Mouse (Mus musculus) ES-Bruce4 (cell line): Measurements from ENCODE around the gene Gm45140. TPM values are rescaled to one million over a fixed set of nuclear protein-coding genes. Genes with fewer than 3 reads are reported as not detected.

Experiments
- H3K27ac ChIP-seq: 2 replicates; pipeline ENCODE4 v1.5.1; 2012; ENCODE audit warnings: low read length, inconsistent platforms; ENCODE audit not compliant: insufficient read depth
- H3K27me3 ChIP-seq: 2 replicates; pipeline ENCODE4 v1.6.1; 2012; ENCODE audit warnings: mild to moderate bottlenecking, low read length, inconsistent platforms; ENCODE audit not compliant: control insufficient read depth, poor library complexity, insufficient read depth, severe bottlenecking
- H3K36me3 ChIP-seq: 2 replicates; pipeline ENCODE4 v1.6.1; 2012; ENCODE audit warnings: inconsistent platforms, mild to moderate bottlenecking, low read length, moderate library complexity; ENCODE audit not compliant: control insufficient read depth, poor library complexity, insufficient read depth, severe bottlenecking
- H3K4me1 ChIP-seq: one replicate; pipeline ENCODE4 v1.8.1; 2011; ENCODE audit warnings: low read length; ENCODE audit not compliant: control insufficient read depth, insufficient read depth
- H3K4me3 ChIP-seq: 2 replicates; pipeline ENCODE4 v1.5.1; 2011; ENCODE audit warnings: low read depth, mild to moderate bottlenecking, low read length
- H3K9ac ChIP-seq: 2 replicates; pipeline ENCODE4 v1.6.1; 2012; ENCODE audit warnings: low read depth, mild to moderate bottlenecking, inconsistent platforms; ENCODE audit not compliant: poor library complexity, severe bottlenecking
- H3K9me3 ChIP-seq: replicated peaks from 2 replicates; pipeline ENCODE4 v1.6.1; 2012; ENCODE audit warnings: mild to moderate bottlenecking, low read length, inconsistent platforms; ENCODE audit not compliant: control insufficient read depth, poor library complexity, insufficient read depth, severe bottlenecking
- CTCF ChIP-seq: IDR thresholded peaks from one replicate; pipeline ENCODE4 v1.8.1; 2011; ENCODE audit warnings: low read depth, low read length
- EP300 ChIP-seq: IDR thresholded peaks from 2 replicates; pipeline ENCODE4 v1.6.1; 2011; ENCODE audit warnings: low read depth, low read length; ENCODE audit not compliant: insufficient read depth
- POLR2A ChIP-seq: IDR thresholded peaks from one replicate; pipeline ENCODE4 v1.8.1; 2011; ENCODE audit warnings: low read length; ENCODE audit not compliant: insufficient read depth
- polyA plus RNA-seq: library from polyadenylated mRNA; stranded (reverse); fragments of >200 nt; gene quantifications from 2 replicates; pipeline ENCODE4 v1.2.4, GENCODE M21; 2011; ENCODE audit warnings: low read depth; ENCODE audit not compliant: missing spikeins, insufficient read depth, insufficient read length

Gene Gm45140
- polyA plus RNA-seq, 1 experiment, result 3.6 TPM

DNA sequence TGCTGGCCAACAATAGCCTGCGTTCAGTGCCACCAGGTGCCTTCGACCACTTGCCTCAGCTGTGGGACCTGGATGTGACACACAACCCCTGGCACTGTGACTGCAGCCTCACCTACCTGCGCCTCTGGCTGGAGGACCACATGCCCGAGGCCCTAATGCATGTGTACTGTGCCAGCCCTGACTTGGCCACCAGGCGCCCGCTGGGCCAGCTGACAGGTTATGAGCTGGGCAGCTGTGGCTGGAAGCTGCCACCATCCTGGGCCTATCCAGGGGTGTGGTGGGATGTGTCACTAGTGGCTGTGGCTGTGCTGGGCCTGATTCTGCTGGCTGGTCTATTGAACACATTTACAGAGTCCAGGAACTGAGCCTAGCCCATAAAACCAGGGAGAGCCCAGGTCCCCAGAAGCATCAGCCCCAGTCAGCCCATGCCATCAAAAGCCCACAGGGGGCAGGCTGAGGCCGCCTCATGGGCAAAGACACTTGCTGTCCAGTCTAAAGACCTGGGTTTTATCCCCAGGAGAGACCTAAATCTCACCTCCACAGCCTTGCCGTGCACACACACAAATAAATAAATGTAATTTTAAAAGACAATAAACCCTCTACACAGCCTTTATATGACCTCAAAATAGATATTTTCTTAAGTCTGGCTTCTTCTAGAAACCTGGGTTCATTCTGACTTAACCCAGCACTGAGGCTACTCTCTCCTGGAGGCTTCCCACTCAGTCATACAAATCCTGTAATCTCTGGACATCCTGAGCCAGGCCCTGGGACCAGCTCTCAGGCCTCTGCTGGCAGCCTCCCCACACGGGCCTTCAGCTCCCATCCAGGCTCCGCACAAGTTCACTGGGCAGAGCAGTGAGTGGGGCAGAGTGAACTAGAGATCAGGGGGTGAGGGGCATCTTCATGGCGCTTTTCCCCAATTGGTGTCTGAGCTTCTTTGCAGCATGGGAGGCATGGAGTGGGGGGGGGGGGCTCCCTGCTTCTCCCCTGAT, 56.1 kb downstream of the Gm45140 start:
- H3K4me3 ChIP-seq, result no peak overlapping the region
- no peaks in the 10 kb centered on the region for H3K4me1 ChIP-seq
- H3K9ac ChIP-seq, result no peak overlapping the region
- no peak overlapping the region for H3K27ac ChIP-seq
- H3K27me3 ChIP-seq, result no peaks in the 10 kb centered on the region
- no peaks in the 10 kb centered on the region for H3K36me3 ChIP-seq
- no peaks in the 10 kb centered on the region for H3K9me3 ChIP-seq
- TF ChIP-seq POLR2A, result no peak
- no peak for TF ChIP-seq EP300
- no peak for TF ChIP-seq CTCF

DNA sequence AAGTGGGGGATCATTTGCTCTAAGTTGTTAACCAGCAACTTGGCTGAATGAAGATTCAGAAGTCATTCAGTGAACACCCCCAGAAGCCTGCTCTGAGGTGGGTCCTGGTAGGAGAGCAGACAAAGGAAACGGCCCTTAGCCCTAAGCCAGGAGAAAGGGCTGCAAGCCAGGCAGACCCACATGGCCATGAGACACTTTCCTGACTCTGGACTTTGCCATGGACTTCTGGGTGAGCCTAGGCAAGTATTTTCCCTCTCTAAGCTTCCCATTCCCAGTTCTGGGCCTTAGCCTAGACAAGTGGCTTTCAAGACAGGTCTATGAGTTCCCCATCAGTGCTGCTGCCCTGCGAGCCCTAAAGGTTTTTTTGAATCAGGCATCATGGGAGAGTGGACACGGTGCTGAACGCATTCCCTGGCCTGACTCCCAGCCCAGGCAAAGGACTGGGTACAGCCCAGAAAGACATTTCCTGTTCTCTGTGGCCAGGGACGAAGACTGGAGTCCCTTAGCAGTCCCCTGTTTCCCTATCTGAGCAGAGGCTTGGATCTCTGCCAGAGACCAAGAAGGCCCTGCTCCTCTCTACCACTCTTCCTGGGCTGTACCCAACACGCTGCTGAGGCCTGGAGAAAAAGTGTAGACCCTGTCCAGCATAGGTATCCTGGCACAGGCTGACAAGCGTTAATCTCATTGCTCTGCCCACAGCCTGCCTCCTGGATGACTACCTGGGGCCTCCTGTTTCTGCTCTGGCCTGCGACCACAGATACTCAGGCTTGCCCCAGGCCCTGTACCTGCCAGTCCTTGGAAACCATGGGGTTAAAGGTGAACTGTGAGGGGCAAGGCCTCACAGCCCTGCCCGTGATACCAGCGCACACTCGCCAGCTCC, 57.1 kb downstream of the Gm45140 start:
- H3K4me1 ChIP-seq, result no peaks in the 10 kb centered on the region
- no peaks in the 10 kb centered on the region for H3K36me3 ChIP-seq
- TF ChIP-seq POLR2A (no peak), EP300 (no peak), CTCF (no peak)
- H3K9ac ChIP-seq, result no peak overlapping the region
- H3K9me3 ChIP-seq, result no peaks in the 10 kb centered on the region
- H3K27me3 ChIP-seq, result no peaks in the 10 kb centered on the region
- no peak overlapping the region for H3K27ac ChIP-seq
- no peak overlapping the region for H3K4me3 ChIP-seq

DNA sequence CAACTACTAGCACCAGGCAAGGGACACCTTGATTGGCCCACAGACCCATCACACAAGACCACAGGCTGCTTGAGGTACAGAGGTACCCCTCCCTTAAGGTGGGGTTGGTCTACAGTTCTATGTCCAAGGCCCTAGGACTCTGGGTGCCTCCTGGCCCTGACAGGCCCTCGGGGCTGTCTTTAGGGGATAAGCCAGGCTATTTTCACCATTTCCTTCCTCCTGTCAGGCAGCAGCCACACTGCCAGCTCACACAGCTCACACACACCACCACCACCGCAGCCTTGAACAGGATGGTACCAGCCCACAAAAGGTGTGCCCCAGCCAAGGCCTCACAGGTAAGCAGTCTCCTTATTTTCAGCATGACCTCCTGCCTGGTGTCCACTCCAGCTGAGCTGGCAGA, 57.8 kb downstream of the Gm45140 start, which contains the start of gene Gp9:
Gp9 (plus strand) TSS at position 231 of the 400 bp plus-strand sequence.
- no peak within 1 kb of the TSS for H3K9ac ChIP-seq
- no peaks in the 10 kb centered on the region for H3K27me3 ChIP-seq
- no peak for TF ChIP-seq POLR2A
- TF ChIP-seq EP300, result no peak
- TF ChIP-seq CTCF, result no peak
- no peaks in the 10 kb centered on the region for H3K4me1 ChIP-seq
- no peaks in the 10 kb centered on the region for H3K9me3 ChIP-seq
- H3K36me3 ChIP-seq, result no peaks in the 10 kb centered on the region
- H3K27ac ChIP-seq, result no peak within 1 kb of the TSS
- H3K4me3 ChIP-seq, result no peak within 1 kb of the TSS

DNA sequence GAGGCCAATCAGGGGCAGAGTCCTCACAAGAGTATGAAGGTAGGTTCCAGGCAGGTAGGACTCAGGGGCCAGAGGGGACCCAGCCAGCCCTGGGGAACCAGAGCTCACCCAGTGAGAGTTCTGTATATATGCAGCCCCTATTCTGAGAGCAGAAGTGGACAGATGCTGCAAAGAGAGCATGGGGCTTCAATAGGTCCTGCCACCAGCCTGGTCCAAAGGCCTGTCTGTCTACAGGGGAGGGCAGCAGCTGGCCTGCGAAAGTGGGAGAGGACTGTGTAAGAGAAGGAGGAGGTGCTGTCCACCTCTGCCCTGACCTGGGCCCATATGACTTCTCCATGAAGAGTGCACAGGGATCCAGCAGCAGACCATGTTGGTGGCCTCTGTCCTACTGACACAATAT, 58.9 kb downstream of the Gm45140 start:
- TF ChIP-seq CTCF (no peak), POLR2A (no peak)
- no peaks in the 10 kb centered on the region for H3K27me3 ChIP-seq
- no peak overlapping the region for H3K27ac ChIP-seq
- H3K36me3 ChIP-seq, result no peaks in the 10 kb centered on the region
- H3K9me3 ChIP-seq, result no peaks in the 10 kb centered on the region
- H3K4me3 ChIP-seq, result no peak overlapping the region
- no peak overlapping the region for H3K9ac ChIP-seq
- no peaks in the 10 kb centered on the region for H3K4me1 ChIP-seq

DNA sequence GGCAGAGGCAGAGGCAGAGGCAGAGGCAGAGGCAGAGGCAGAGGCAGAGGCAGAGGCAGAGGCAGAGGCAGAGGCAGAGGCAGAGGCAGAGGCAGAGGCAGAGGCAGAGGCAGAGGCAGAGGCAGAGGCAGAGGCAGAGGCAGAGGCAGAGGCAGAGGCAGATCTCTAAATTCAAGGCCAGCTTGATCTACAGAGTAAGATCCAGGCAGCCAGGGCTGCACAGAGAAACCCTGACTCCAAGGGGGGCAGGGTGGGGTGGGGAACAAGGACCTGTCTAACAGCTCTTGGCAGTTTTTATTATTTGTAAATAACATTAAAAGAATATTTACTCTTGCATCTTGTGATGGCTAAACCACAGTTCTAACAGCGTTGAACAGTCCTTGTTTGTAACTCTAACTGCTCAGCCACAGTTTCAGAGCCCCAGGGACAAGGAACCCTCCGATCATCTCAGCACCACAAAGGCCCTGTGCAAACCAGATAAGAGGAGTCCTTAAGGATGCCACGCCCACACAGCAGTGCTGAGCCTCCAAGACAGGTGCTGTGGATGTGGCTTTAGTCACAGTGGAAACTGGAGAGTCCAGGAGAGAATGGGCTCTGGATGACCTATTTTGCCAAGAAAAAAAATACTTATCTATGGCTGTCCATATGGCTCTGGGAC, 59.9 kb downstream of the Gm45140 start:
- Histone ChIP-seq H3K27me3 (no peaks in the 10 kb centered on the region), H3K36me3 (no peaks in the 10 kb centered on the region), H3K9ac (no peak overlapping the region), H3K4me1 (no peaks in the 10 kb centered on the region), H3K27ac (no peak overlapping the region), H3K4me3 (no peak overlapping the region), H3K9me3 (no peaks in the 10 kb centered on the region)
- TF ChIP-seq EP300 (no peak), CTCF (no peak), POLR2A (no peak)
